7 mouse cellular contexts compared by ENCODE assay signal in genomic region chr15:37041214-37041613, GRCm38 (mm10). TPM values are rescaled to one million over a fixed set of nuclear protein-coding genes. Genes with fewer than 3 reads are reported as not detected.
DNase-seq lines count a peak whose midpoint lies in the region; ATAC-seq and TF ChIP-seq lines count a peak whose summit lies in the region.

No protein-coding gene starts in this region.

- TF ChIP-seq POLR2A in kidney, adult 2 months (IDR thresholded peaks at IDR 0.05; ENCODE audit: low read depth, low read length) = no peak
- no peak for TF ChIP-seq POLR2A in brain, embryonic 14.5 days (IDR thresholded peaks at IDR 0.05; ENCODE audit: borderline replicate concordance, extremely low read depth, insufficient read depth, insufficient read length, poor library complexity, severe bottlenecking)

- no peaks in the 10 kb centered on the region for H3K36me3 ChIP-seq in kidney, adult 2 months (ENCODE audit: control insufficient read depth, insufficient read depth, low read length)
- no peaks in the 10 kb centered on the region for H3K36me3 ChIP-seq in kidney, embryonic 14.5 days (ENCODE audit: control insufficient read depth, insufficient read depth, low read length)
- H3K36me3 ChIP-seq in embryonic facial prominence, embryonic 15.5 days = no peaks in the 10 kb centered on the region
- no peaks in the 10 kb centered on the region for H3K36me3 ChIP-seq in liver, embryonic 12.5 days

- H3K4me2 ChIP-seq in kidney, embryonic 14.5 days (replicated peaks; ENCODE audit: low read depth, low read length) = no peak overlapping the region
- no peak overlapping the region for H3K4me2 ChIP-seq in embryonic facial prominence, embryonic 15.5 days (replicated peaks)
- no peak overlapping the region for H3K4me2 ChIP-seq in liver, embryonic 12.5 days

- no peak for TF ChIP-seq CTCF in kidney, adult 2 months (conservative IDR thresholded peaks at IDR 0.05; ENCODE audit: insufficient read depth, insufficient read length, low read depth, low read length)
- no peak for TF ChIP-seq CTCF in brain, embryonic 14.5 days (IDR thresholded peaks at IDR 0.05; ENCODE audit: borderline replicate concordance, extremely low read depth, insufficient read depth, insufficient read length)

- H3K27ac ChIP-seq in kidney, adult 2 months (ENCODE audit: insufficient read depth, low read depth, low read length) = peak overlapping the region; percentile 12; the same call in 1 of the 2 replicates
- H3K27ac ChIP-seq in kidney, embryonic 14.5 days (ENCODE audit: low read depth, low read length) = no peak overlapping the region
- no peak overlapping the region for H3K27ac ChIP-seq in embryonic facial prominence, embryonic 15.5 days (replicated peaks)
- no peak overlapping the region for H3K27ac ChIP-seq in liver, embryonic 12.5 days

- ATAC-seq in kidney, embryonic 14.5 days (ENCODE audit: low FRiP score, low TSS enrichment) = no peak
- peak; percentile 77; the same call in 1 of the 2 replicates for ATAC-seq in embryonic facial prominence, embryonic 15.5 days (ENCODE audit: insufficient number of reproducible peaks, low FRiP score, low TSS enrichment, low read depth)
- ATAC-seq in erythroblast, adult 5-6 weeks (replicated peaks; ENCODE audit: low FRiP score, poor library complexity, severe bottlenecking) = no peak
- no peak for ATAC-seq in liver, embryonic 12.5 days

- H3K4me3 ChIP-seq in kidney, adult 2 months (ENCODE audit: insufficient read depth, low read depth, low read length) = no peak overlapping the region
- H3K4me3 ChIP-seq in kidney, embryonic 14.5 days (ENCODE audit: low read length) = no peak overlapping the region
- H3K4me3 ChIP-seq in embryonic facial prominence, embryonic 15.5 days (replicated peaks) = no peak overlapping the region
- H3K4me3 ChIP-seq in liver, embryonic 12.5 days = no peak overlapping the region

- H3K27me3 ChIP-seq in kidney, adult 2 months (replicated peaks; ENCODE audit: control insufficient read depth, insufficient read depth, low read length) = no peaks in the 10 kb centered on the region
- no peaks in the 10 kb centered on the region for H3K27me3 ChIP-seq in kidney, embryonic 14.5 days (ENCODE audit: control insufficient read depth, insufficient read depth, low read length)
- H3K27me3 ChIP-seq in embryonic facial prominence, embryonic 15.5 days = no peaks in the 10 kb centered on the region
- no peaks in the 10 kb centered on the region for H3K27me3 ChIP-seq in liver, embryonic 12.5 days (replicated peaks)

- peak; percentile 86 for DNase-seq in kidney, adult 2 months
- DNase-seq in brain, embryonic 14.5 days (ENCODE audit: low read depth) = peak; percentile 70
- peak; percentile 68 for DNase-seq in left cerebral cortex, adult 11 months (ENCODE audit: low spot score)

- WGBS in kidney, adult 2 months = 65% methylated on average over 5 of the region's 5 CpGs
- 96% methylated on average over 5 of the region's 5 CpGs for WGBS in kidney, embryonic 14.5 days
- WGBS in embryonic facial prominence, embryonic 15.5 days = 68% methylated on average over 5 of the region's 5 CpGs
- WGBS in liver, embryonic 12.5 days (ENCODE audit: insufficient replicate concordance) = 82% methylated on average over 5 of the region's 5 CpGs

- 0 out of 2 replicates have a peak, but pooled peaks cover 4% of the 10 kb centered on the region for H3K4me1 ChIP-seq in kidney, adult 2 months (ENCODE audit: control insufficient read depth, insufficient read depth, low read length)
- H3K4me1 ChIP-seq in kidney, embryonic 14.5 days (ENCODE audit: control insufficient read depth, insufficient read depth, low read length) = no peaks in the 10 kb centered on the region
- H3K4me1 ChIP-seq in embryonic facial prominence, embryonic 15.5 days = peaks cover 6% of the 10 kb centered on the region; the same call in 1 of the 2 replicates
- H3K4me1 ChIP-seq in liver, embryonic 12.5 days = 0 out of 2 replicates have a peak, but pooled peaks cover 4% of the 10 kb centered on the region

- H3K9ac ChIP-seq in kidney, embryonic 14.5 days (ENCODE audit: low read depth, low read length) = no peak overlapping the region
- H3K9ac ChIP-seq in embryonic facial prominence, embryonic 15.5 days = no peak overlapping the region
- H3K9ac ChIP-seq in liver, embryonic 12.5 days = no peak overlapping the region

- no peaks in the 10 kb centered on the region for H3K9me3 ChIP-seq in kidney, embryonic 14.5 days (ENCODE audit: control insufficient read depth, low read length)
- no peaks in the 10 kb centered on the region for H3K9me3 ChIP-seq in embryonic facial prominence, embryonic 15.5 days (replicated peaks)
- no peaks in the 10 kb centered on the region for H3K9me3 ChIP-seq in liver, embryonic 12.5 days (replicated peaks)

RNA-seq across cellular contexts. Expression of gene Zfp706, which starts 33.6 kb away (rescaled TPM):
- 63.1 and 82.2 TPM in 2 replicates for polyA plus RNA-seq in kidney, adult 2 months (2012; rRNA removed)
- polyA plus RNA-seq in kidney, embryonic 14.5 days (2014; fragmentation: Nextera tagmentation; extraction: Ambion mirVana) = 344 and 424 TPM in 2 replicates
- polyA plus RNA-seq in brain, embryonic 14.5 days (2012; rRNA removed) = 76.9 and 99.6 TPM in 2 replicates
- 444 and 464 TPM in 2 replicates for polyA plus RNA-seq in embryonic facial prominence, embryonic 15.5 days (2015; fragmentation: Nextera tagmentation; extraction: Ambion mirVana)
- total RNA-seq in erythroblast, adult 5-6 weeks (2015; ENCODE audit: low replicate concordance) = 25.6 and 63.3 TPM in 2 replicates
- 4.9 and 13.7 TPM in 2 replicates for total RNA-seq in erythroblast, adult 5-6 weeks (2017; ENCODE audit: low replicate concordance)
- 301 and 318 TPM in 2 replicates for polyA plus RNA-seq in liver, embryonic 12.5 days (2016; fragmentation: Nextera tagmentation; extraction: Ambion mirVana)
